Mouse (Mus musculus) hindbrain, embryonic 16.5 days (tissue): Measurements from ENCODE around the gene Sgca. TPM values are rescaled to one million over a fixed set of nuclear protein-coding genes. Genes with fewer than 3 reads are reported as not detected.

Experiments
- ATAC-seq: fragments of 200-750 bp; cut with Nextera tagmentation; 2 replicates; pipeline ENCODE4 v1.8.0; 2017; ENCODE audit warnings: moderate TSS enrichment, moderate library complexity
- H3K27ac ChIP-seq: fragments of 300-500 bp; sonication (generic); 2 replicates; pipeline ENCODE4 v1.5.1; 2014; ENCODE audit warnings: low read depth, mild to moderate bottlenecking, control low read depth, low read length, moderate library complexity
- H3K27me3 ChIP-seq: fragments of 300-500 bp; sonication (generic); replicated peaks from 2 replicates; pipeline ENCODE4 v1.6.1; 2014; ENCODE audit warnings: low read length; ENCODE audit not compliant: control insufficient read depth, insufficient read depth
- H3K36me3 ChIP-seq: fragments of 300-500 bp; sonication (generic); 2 replicates; pipeline ENCODE4 v1.6.1; 2014; ENCODE audit warnings: mild to moderate bottlenecking, low read length, moderate library complexity, mixed read lengths; ENCODE audit not compliant: control insufficient read depth, insufficient read depth
- H3K4me1 ChIP-seq: fragments of 300-500 bp; sonication (generic); 2 replicates; pipeline ENCODE4 v1.6.1; 2014; ENCODE audit warnings: low read depth, low read length; ENCODE audit not compliant: control insufficient read depth, insufficient read depth
- H3K4me2 ChIP-seq: fragments of 300-500 bp; sonication (generic); 2 replicates; pipeline ENCODE4 v1.6.1; 2014; ENCODE audit warnings: mild to moderate bottlenecking, low read length, control low read depth, moderate library complexity
- H3K4me3 ChIP-seq: fragments of 300-500 bp; sonication (generic); 2 replicates; pipeline ENCODE4 v1.5.1; 2014; ENCODE audit warnings: mild to moderate bottlenecking, low read length, control low read depth, moderate library complexity
- H3K9ac ChIP-seq: fragments of 300-500 bp; sonication (generic); 2 replicates; pipeline ENCODE4 v1.6.1; 2014; ENCODE audit warnings: low read depth, mild to moderate bottlenecking, control low read depth, low read length, moderate library complexity
- H3K9me3 ChIP-seq: fragments of 300-500 bp; sonication (generic); 2 replicates; pipeline ENCODE4 v1.6.1; 2014; ENCODE audit warnings: mild to moderate bottlenecking, low read length, moderate library complexity; ENCODE audit not compliant: control insufficient read depth
- WGBS: fragments of 180-500 bp; shearing (Covaris S2); extraction: QIAGEN DNeasy Blood & Tissue Kit; methylation state at CpG from one replicate; pipeline ENCODE4 v1.1.7; 2014; 5-methylcytosine and 5-hydroxymethylcytosine counted together
- polyA plus RNA-seq: library from polyadenylated mRNA; unstranded; fragments of >200 nt; fragmentation: Nextera tagmentation; extraction: Ambion mirVana; gene quantifications from 2 replicates; pipeline ENCODE4 v1.2.1, GENCODE M21; 2015

Sgca gene
- polyA plus RNA-seq = 0.24 and 1.3 TPM in 2 replicates

GRCm38 (mm10) chr11:94976199-94976598 is at the start of gene Sgca:
Gene Sgca, minus strand, starts transcription at chr11:94976327.
- Histone ChIP-seq H3K4me2 (no peak within 1 kb of the TSS), H3K9me3 (no peaks in the 10 kb centered on the region), H3K36me3 (no peaks in the 10 kb centered on the region), H3K4me1 (peaks cover 10% of the 10 kb centered on the region), H3K9ac (no peak within 1 kb of the TSS), H3K27ac (no peak within 1 kb of the TSS), H3K4me3 (no peak within 1 kb of the TSS), H3K27me3 (no peaks in the 10 kb centered on the region)
- 77% methylated on average over 5 of the region's 5 CpGs for WGBS
- no peak for ATAC-seq

GRCm38 (mm10) chr11:95025227-95026012 is 49.3 kb upstream of the Sgca start:
- WGBS = 81% methylated on average over 11 of the region's 11 CpGs
- H3K27me3 ChIP-seq = no peaks in the 10 kb centered on the region
- peak overlapping the region; percentile 71; the same call in 1 of the 2 replicates for H3K27ac ChIP-seq
- ATAC-seq = no peak
- no peaks in the 10 kb centered on the region; the same call in 1 of the 2 replicates for H3K4me1 ChIP-seq
- no peaks in the 10 kb centered on the region for H3K9me3 ChIP-seq
- no peak overlapping the region for H3K4me2 ChIP-seq
- H3K36me3 ChIP-seq = peaks cover 44% of the 10 kb centered on the region
- no peak overlapping the region for H3K4me3 ChIP-seq
- no peak overlapping the region for H3K9ac ChIP-seq

GRCm38 (mm10) chr11:95024439-95025184 is 48.5 kb upstream of the Sgca start:
- peak overlapping the region; percentile 71 for H3K27ac ChIP-seq

GRCm38 (mm10) chr11:95023481-95023880 is 47.4 kb upstream of the Sgca start:
- H3K4me2 ChIP-seq = no peak overlapping the region
- peak overlapping the region; percentile 13; the same call in 1 of the 2 replicates for H3K27ac ChIP-seq
- H3K9ac ChIP-seq = no peak overlapping the region
- no peak overlapping the region for H3K4me3 ChIP-seq
- H3K36me3 ChIP-seq = peaks cover 47% of the 10 kb centered on the region
- no peaks in the 10 kb centered on the region for H3K27me3 ChIP-seq
- H3K9me3 ChIP-seq = no peaks in the 10 kb centered on the region
- whole genome bisulfite sequencing = 95% methylated on average over 9 of the region's 9 CpGs
- no peaks in the 10 kb centered on the region; the same call in 1 of the 2 replicates for H3K4me1 ChIP-seq
- no peak for ATAC-seq

More at GRCm38 (mm10) chr11:95024439-95025184, 48.5 kb upstream of the Sgca start:
- Histone ChIP-seq H3K4me1 (no peaks in the 10 kb centered on the region; the same call in 1 of the 2 replicates), H3K4me3 (no peak overlapping the region), H3K9ac (no peak overlapping the region), H3K9me3 (no peaks in the 10 kb centered on the region), H3K36me3 (peaks cover 47% of the 10 kb centered on the region), H3K4me2 (no peak overlapping the region), H3K27me3 (no peaks in the 10 kb centered on the region)
- no peak; the same call in 1 of the 2 replicates for ATAC-seq
- 59% methylated on average over 28 of the region's 29 CpGs for WGBS

GRCm38 (mm10) chr11:95022237-95022992 is 46.3 kb upstream of the Sgca start:
- no peaks in the 10 kb centered on the region for H3K27me3 ChIP-seq
- no peak overlapping the region for H3K4me3 ChIP-seq
- H3K36me3 ChIP-seq = peaks cover 47% of the 10 kb centered on the region
- no peak for ATAC-seq
- 78% methylated on average over 10 of the region's 10 CpGs for WGBS
- H3K4me2 ChIP-seq = no peak overlapping the region
- H3K27ac ChIP-seq = no peak overlapping the region
- no peak overlapping the region for H3K9ac ChIP-seq
- H3K4me1 ChIP-seq = no peaks in the 10 kb centered on the region; the same call in 1 of the 2 replicates
- H3K9me3 ChIP-seq = no peaks in the 10 kb centered on the region

GRCm38 (mm10) chr11:95015484-95015883 is 39.4 kb upstream of the Sgca start:
- no peaks in the 10 kb centered on the region for H3K27me3 ChIP-seq
- no peak overlapping the region for H3K4me3 ChIP-seq
- no peaks in the 10 kb centered on the region for H3K9me3 ChIP-seq
- H3K9ac ChIP-seq = no peak overlapping the region
- 70% methylated on average over 3 of the region's 3 CpGs for WGBS
- no peak overlapping the region for H3K4me2 ChIP-seq
- no peak overlapping the region for H3K27ac ChIP-seq
- peaks cover 8% of the 10 kb centered on the region for H3K36me3 ChIP-seq
- no peak for ATAC-seq
- peaks cover 27% of the 10 kb centered on the region for H3K4me1 ChIP-seq

- Histone ChIP-seq H3K9me3 (no peaks in the 10 kb centered on the region), H3K4me2 (peak overlapping the region; percentile 82), H3K4me1 (peaks cover 39% of the 10 kb centered on the region), H3K36me3 (peaks cover 5% of the 10 kb centered on the region; the same call in 1 of the 2 replicates), H3K9ac (peak overlapping the region; percentile 29; the same call in 1 of the 2 replicates), H3K4me3 (peak overlapping the region; percentile 92), H3K27ac (no peak overlapping the region), H3K27me3 (no peaks in the 10 kb centered on the region)
- WGBS = 34% methylated on average over 3 of the region's 3 CpGs
- no peak for ATAC-seq
These were observed 36.4 kb upstream of the Sgca start for GRCm38 (mm10) chr11:95012487-95012886.

- Histone ChIP-seq H3K4me2 (peak overlapping the region; percentile 82), H3K36me3 (peaks cover 5% of the 10 kb centered on the region; the same call in 1 of the 2 replicates), H3K4me1 (peaks cover 43% of the 10 kb centered on the region), H3K27ac (no peak overlapping the region), H3K27me3 (no peaks in the 10 kb centered on the region), H3K9me3 (no peaks in the 10 kb centered on the region), H3K4me3 (peak overlapping the region; percentile 92), H3K9ac (peak overlapping the region; percentile 66)
- 51% methylated on average over 3 of the region's 3 CpGs for WGBS
- no peak for ATAC-seq
These were observed 35.9 kb upstream of the Sgca start for GRCm38 (mm10) chr11:95012075-95012474.
